Mouse (Mus musculus) inflammation-experienced regulatory T-cells, adult 16 weeks (primary cell): ENCODE measurements around the gene Ppp1r17. TPM values are rescaled to one million over a fixed set of nuclear protein-coding genes. Genes with fewer than 3 reads are reported as not detected.

ENCODE experiments used
- polyA plus RNA-seq: library from polyadenylated mRNA; unstranded; fragments of 100-300 nt; shearing (Covaris generic); gene quantifications from one replicate; pipeline ENCODE4 v1.2.1, GENCODE M21; 2017

Ppp1r17 gene
- not detected for polyA plus RNA-seq

DNA sequence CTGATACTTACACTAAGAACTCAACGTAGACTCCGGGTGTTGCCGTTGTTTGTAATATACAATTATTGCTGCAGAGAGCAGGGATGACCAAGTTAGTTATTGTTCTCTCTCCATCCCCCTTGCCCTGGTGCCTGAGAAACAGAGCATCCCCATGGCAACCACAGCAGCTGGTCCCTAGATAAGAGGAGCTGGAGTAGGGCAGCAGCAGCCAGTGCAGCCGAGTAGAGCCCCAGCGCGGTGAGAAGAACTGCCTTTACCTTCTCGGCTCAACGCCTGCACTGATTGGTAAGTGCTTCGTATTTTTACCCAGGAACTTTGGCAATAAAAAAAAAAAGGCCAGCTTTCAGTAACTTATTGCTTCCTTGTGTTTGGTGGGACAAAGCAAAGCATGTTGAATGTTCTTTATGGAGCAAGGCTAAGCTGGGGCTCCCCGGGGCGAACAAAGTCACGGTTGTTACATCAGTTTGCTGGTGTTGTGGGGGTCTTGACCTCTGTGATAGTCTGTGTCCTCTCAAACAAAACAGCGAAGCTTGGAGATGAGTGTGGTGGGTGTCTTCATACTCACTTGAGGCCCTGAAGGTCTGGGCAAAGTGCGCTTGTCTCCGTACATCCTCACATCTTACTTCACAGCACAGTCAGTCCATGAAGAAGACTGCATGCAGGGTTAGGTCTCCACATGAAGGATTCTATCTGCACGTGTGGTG is at the start of gene Ppp1r17:
Ppp1r17 (plus strand) TSS at position 207 of the 704 bp plus-strand sequence.

Other genes starting within 250 kb of the Ppp1r17 start
- not detected for gene Itprid1, start 180.6 kb upstream of the Ppp1r17 start, polyA plus RNA-seq